Comparison of ENCODE assay signal across 8 mouse cellular contexts in the genomic region with DNA sequence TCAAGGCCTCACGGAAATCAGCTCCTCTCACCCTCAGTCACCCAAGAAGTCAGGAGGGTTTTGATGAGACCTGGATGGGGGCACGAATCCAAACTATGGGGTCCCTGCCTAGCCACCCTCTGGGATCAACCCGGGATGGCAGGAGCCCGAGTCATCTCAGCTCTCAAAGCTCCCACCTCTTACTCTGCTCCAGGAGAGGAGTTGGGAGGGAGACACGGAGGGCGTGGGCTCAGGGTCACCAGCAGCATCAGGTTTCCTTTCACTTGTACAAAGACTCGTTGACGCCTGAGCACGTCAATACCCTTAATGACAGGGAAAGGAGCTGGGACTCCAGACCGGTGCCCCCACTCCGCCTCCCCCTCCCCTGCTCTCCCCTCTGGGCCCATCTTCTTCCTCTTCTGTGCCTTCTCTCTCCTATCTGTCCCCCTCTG.
DNase-seq lines count a peak whose midpoint lies in the region; ATAC-seq and TF ChIP-seq lines count a peak whose summit lies in the region.

No protein-coding gene starts in this region.

- H3K9me3 ChIP-seq in heart, embryonic 11.5 days (replicated peaks; ENCODE audit: control insufficient read depth, low read length) = no peaks in the 10 kb centered on the region
- H3K9me3 ChIP-seq in E14TG2a.4 (ENCODE audit: low read length) = no peaks in the 10 kb centered on the region
- no peaks in the 10 kb centered on the region for H3K9me3 ChIP-seq in forebrain, embryonic 13.5 days (replicated peaks)
- no peaks in the 10 kb centered on the region for H3K9me3 ChIP-seq in midbrain, embryonic 10.5 days (replicated peaks)

- peak overlapping the region; percentile 93 for H3K4me2 ChIP-seq in heart, embryonic 11.5 days
- peak overlapping the region; percentile 84 for H3K4me2 ChIP-seq in forebrain, embryonic 13.5 days

- H3K9ac ChIP-seq in heart, embryonic 11.5 days (ENCODE audit: low read depth, low read length) = no peak overlapping the region
- H3K9ac ChIP-seq in forebrain, embryonic 13.5 days = 0 out of 2 replicates have a peak overlapping the region, but pooled peaks have one; percentile 65

- H3K4me1 ChIP-seq in heart, embryonic 11.5 days (ENCODE audit: control insufficient read depth, insufficient read depth, low read length) = peaks cover 41% of the 10 kb centered on the region
- peaks cover 83% of the 10 kb centered on the region for H3K4me1 ChIP-seq in E14TG2a.4 (replicated peaks; ENCODE audit: low read depth, low read length)
- H3K4me1 ChIP-seq in forebrain, embryonic 13.5 days = peaks cover 29% of the 10 kb centered on the region
- H3K4me1 ChIP-seq in midbrain, embryonic 10.5 days = peaks cover 63% of the 10 kb centered on the region

- no peak for TF ChIP-seq CTCF in E14TG2a.4 (conservative IDR thresholded peaks at IDR 0.05; ENCODE audit: low read length)

- 17% methylated on average over 11 of the region's 11 CpGs for WGBS in heart, embryonic 11.5 days (ENCODE audit: insufficient replicate concordance)
- WGBS in forebrain, embryonic 13.5 days = 7% methylated on average over 11 of the region's 11 CpGs
- WGBS in midbrain, embryonic 10.5 days = 9% methylated on average over 11 of the region's 11 CpGs

- H3K27me3 ChIP-seq in heart, embryonic 11.5 days (ENCODE audit: control insufficient read depth, insufficient read depth, low read length) = 0 out of 2 replicates have a peak, but pooled peaks cover 10% of the 10 kb centered on the region
- no peaks in the 10 kb centered on the region for H3K27me3 ChIP-seq in E14TG2a.4 (ENCODE audit: insufficient read depth, low read length)
- H3K27me3 ChIP-seq in forebrain, embryonic 13.5 days = peaks cover 52% of the 10 kb centered on the region
- peaks cover 94% of the 10 kb centered on the region for H3K27me3 ChIP-seq in midbrain, embryonic 10.5 days (ENCODE audit: low read depth, poor library complexity, severe bottlenecking)

- H3K27ac ChIP-seq in heart, embryonic 11.5 days (ENCODE audit: low read depth, low read length) = no peak overlapping the region
- no peak overlapping the region for H3K27ac ChIP-seq in forebrain, embryonic 13.5 days
- 0 out of 2 replicates have a peak overlapping the region, but pooled peaks have one; percentile 82 for H3K27ac ChIP-seq in midbrain, embryonic 10.5 days (replicated peaks)

- no peak for DNase-seq in heart, adult 18-20 months
- DNase-seq in midbrain, embryonic 10.5 days (ENCODE audit: low spot score) = no peak
- DNase-seq in adipocyte (ENCODE audit: low spot score) = no peak
- no peak for DNase-seq in cerebellum, postnatal 4 days (ENCODE audit: low spot score in 2 of 2)
- no peak for DNase-seq in left cerebral cortex, adult 9 months (ENCODE audit: low spot score in 2 of 2)

- no peak for ATAC-seq in heart, embryonic 11.5 days (replicated peaks; ENCODE audit: insufficient number of reproducible peaks, low FRiP score, low TSS enrichment)
- ATAC-seq in forebrain, embryonic 13.5 days = no peak

- no peaks in the 10 kb centered on the region for H3K36me3 ChIP-seq in heart, embryonic 11.5 days (ENCODE audit: control insufficient read depth, insufficient read depth, low read length)
- H3K36me3 ChIP-seq in E14TG2a.4 (ENCODE audit: insufficient read depth, low read length) = no peaks in the 10 kb centered on the region
- H3K36me3 ChIP-seq in forebrain, embryonic 13.5 days (ENCODE audit: poor library complexity, severe bottlenecking) = no peaks in the 10 kb centered on the region
- no peaks in the 10 kb centered on the region for H3K36me3 ChIP-seq in midbrain, embryonic 10.5 days

- peak overlapping the region; percentile 56; the same call in 1 of the 2 replicates for H3K4me3 ChIP-seq in heart, embryonic 11.5 days (ENCODE audit: low read depth, low read length)
- peak overlapping the region; percentile 76 for H3K4me3 ChIP-seq in E14TG2a.4 (replicated peaks; ENCODE audit: low read length)
- H3K4me3 ChIP-seq in forebrain, embryonic 13.5 days = 0 out of 2 replicates have a peak overlapping the region, but pooled peaks have one; percentile 44
- H3K4me3 ChIP-seq in midbrain, embryonic 10.5 days = peak overlapping the region; percentile 66
